Mouse (Mus musculus) adrenal gland, adult (tissue): ENCODE measurements at regions not wholly inside any gene's neighbourhood (a gene's known extent, or its start where the extent isn't known, plus 50 kb on each side); places are given as distances from the start of the nearest gene placed in this dataset.
"Not testable (repeated sequence)": the region's sequence is repeated elsewhere in the genome, so short reads cannot be mapped to it uniquely, and the experiment has no call there.

Source experiments
- DNase-seq, 2 experiments: peaks; one replicate each; pipeline ENCODE4 v3.0.0; 2022 to 2023; ENCODE audit warnings: low spot score in 1 of 2; ENCODE audit not compliant: inconsistent age in 2 of 2

GRCm38 (mm10) chr11:91196351-91196750 is 381.0 kb downstream of the Kif2b start:
- no peak for DNase-seq

GRCm38 (mm10) chr11:91167336-91167735 is 410.0 kb downstream of the Kif2b start:
- DNase-seq, result not testable (repeated sequence)

GRCm38 (mm10) chr11:91133753-91134270 is 443.5 kb downstream of the Kif2b start:
- DNase-seq, result no peak

- no peak for DNase-seq
Measured at GRCm38 (mm10) chr11:91132771-91133380, 444.5 kb downstream of the Kif2b start.

GRCm38 (mm10) chr11:91131960-91132359 is 443.8 kb upstream of the Tom1l1 start:
- DNase-seq, result no peak

- no peak for DNase-seq
Measured at GRCm38 (mm10) chr11:91098186-91098585, 410.0 kb upstream of the Tom1l1 start.

GRCm38 (mm10) chr11:91097552-91097951 is 409.4 kb upstream of the Tom1l1 start:
- DNase-seq, result peak in 1 of 2 experiments; percentile 26

GRCm38 (mm10) chr11:91096000-91096652 is 408.0 kb upstream of the Tom1l1 start:
- DNase-seq, result no peak

- no peak for DNase-seq
Measured at GRCm38 (mm10) chr11:91065365-91065764, 377.2 kb upstream of the Tom1l1 start.

- DNase-seq, result no peak
Measured at GRCm38 (mm10) chr11:91056966-91057597, 368.9 kb upstream of the Tom1l1 start.

GRCm38 (mm10) chr11:91053321-91053720 is 365.2 kb upstream of the Tom1l1 start:
- DNase-seq, result no peak

GRCm38 (mm10) chr11:91051646-91052045 is 363.5 kb upstream of the Tom1l1 start:
- no peak for DNase-seq

- DNase-seq, result no peak
Measured at GRCm38 (mm10) chr11:91041486-91041885, 353.3 kb upstream of the Tom1l1 start.
